Mouse (Mus musculus) retina, embryonic 14.5 days (tissue): ENCODE results near the gene Cyp2c66.
A peak's percentile ranks its signal among the peaks of the same experiment; 100 is the strongest.
"Not testable (repeated sequence)": the region's sequence is repeated elsewhere in the genome, so short reads cannot be mapped to it uniquely, and the experiment has no call there.

Experiments used
- DNase-seq: peaks from one replicate; pipeline ENCODE4 v3.0.0-alpha.2; 2015; ENCODE audit warnings: low spot score

The Cyp2c66 gene

GRCm38 (mm10) chr19:39113644-39114043 is at the start of gene Cyp2c66:
Gene Cyp2c66 (plus strand): TSS chr19:39113898.
- no peak for DNase-seq

DNA sequence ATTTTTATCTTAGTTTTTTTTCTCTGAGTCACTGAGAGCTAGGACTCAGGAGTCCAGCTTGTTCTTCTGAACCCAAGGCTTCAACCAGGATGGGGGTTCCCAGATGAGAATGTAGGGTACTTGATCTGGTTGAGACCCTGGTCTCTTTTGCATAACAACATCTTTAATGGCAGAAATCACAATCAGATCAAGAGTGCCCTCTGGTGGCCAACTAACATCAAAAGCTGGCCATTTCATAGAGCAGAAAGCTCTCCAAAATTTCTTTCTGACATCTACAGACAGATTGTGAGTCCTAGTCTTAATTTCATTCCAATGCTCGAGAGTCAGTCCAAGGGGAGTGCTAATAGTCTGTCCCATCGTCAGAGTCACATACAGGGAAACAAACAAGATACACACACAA is 14.9 kb upstream of the Cyp2c66 start:
- peak; percentile 31 for DNase-seq

DNA sequence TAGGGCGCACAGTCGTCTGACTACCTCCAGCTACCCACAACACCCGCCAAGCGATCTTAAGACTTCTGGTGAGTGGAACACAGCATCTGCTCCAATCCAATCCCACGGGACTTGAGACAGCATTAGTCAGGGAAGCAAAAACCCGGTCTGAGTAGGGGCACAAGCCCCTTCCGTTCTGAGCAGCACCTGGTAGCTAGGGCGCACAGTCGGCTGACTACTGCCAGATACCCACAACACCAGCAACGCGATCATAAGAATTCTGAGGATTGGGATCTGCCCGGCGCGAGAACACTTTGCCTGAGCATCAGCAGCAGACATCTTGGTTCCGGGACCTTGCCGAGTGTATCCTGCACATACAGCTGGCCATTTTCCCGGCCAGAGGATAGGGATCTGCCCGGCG is 43.1 kb downstream of the Cyp2c66 start:
- not testable (repeated sequence) for DNase-seq
